Mouse (Mus musculus): ENCODE measurements around the gene Lrrc75b. TPM values are rescaled to one million over a fixed set of nuclear protein-coding genes. Genes with fewer than 3 reads are reported as not detected.

Lrrc75b gene
- polyA plus RNA-seq, 1 experiment from 2014 or later, result 1.2 TPM

GRCm38 (mm10) chr10:75516038-75516723, 43.9 kb downstream of the Lrrc75b start:
- H3K4me2 ChIP-seq (ENCODE audit: low read depth, low read length), result peak overlapping the region; percentile 88
- H3K9me3 ChIP-seq (replicated peaks; ENCODE audit: control insufficient read depth, low read length), result no peaks in the 10 kb centered on the region
- no peak for ATAC-seq (ENCODE audit: insufficient read depth, low FRiP score)
- H3K36me3 ChIP-seq (ENCODE audit: control insufficient read depth, insufficient read depth, low read length), result no peaks in the 10 kb centered on the region; the same call in 1 of the 2 replicates
- 20% methylated on average over 8 of the region's 8 CpGs for WGBS
- H3K4me3 ChIP-seq (replicated peaks; ENCODE audit: low read length), result peak overlapping the region; percentile 97
- H3K27me3 ChIP-seq (ENCODE audit: control insufficient read depth, insufficient read depth, low read length), result no peaks in the 10 kb centered on the region
- peak overlapping the region; percentile 94 for H3K27ac ChIP-seq (ENCODE audit: low read length)
- peaks cover 27% of the 10 kb centered on the region for H3K4me1 ChIP-seq (ENCODE audit: control insufficient read depth, insufficient read depth, low read length)
- peak overlapping the region; percentile 99 for H3K9ac ChIP-seq (ENCODE audit: low read length)

GRCm38 (mm10) chr10:75515216-75516037, 44.7 kb downstream of the Lrrc75b start:
- peak overlapping the region; percentile 97 for H3K4me3 ChIP-seq (replicated peaks; ENCODE audit: low read length)
- WGBS, result 76% methylated on average over 4 of the region's 4 CpGs
- no peaks in the 10 kb centered on the region for H3K27me3 ChIP-seq (ENCODE audit: control insufficient read depth, insufficient read depth, low read length)
- H3K4me1 ChIP-seq (ENCODE audit: control insufficient read depth, insufficient read depth, low read length), result peaks cover 27% of the 10 kb centered on the region
- H3K9ac ChIP-seq (ENCODE audit: low read length), result peak overlapping the region; percentile 99; the same call in 1 of the 2 replicates
- H3K27ac ChIP-seq (ENCODE audit: low read length), result peak overlapping the region; percentile 18; the same call in 1 of the 2 replicates
- H3K9me3 ChIP-seq (replicated peaks; ENCODE audit: control insufficient read depth, low read length), result no peaks in the 10 kb centered on the region
- peak overlapping the region; percentile 88 for H3K4me2 ChIP-seq (ENCODE audit: low read depth, low read length)
- no peak for ATAC-seq (ENCODE audit: insufficient read depth, low FRiP score)
- peaks cover 7% of the 10 kb centered on the region; the same call in 1 of the 2 replicates for H3K36me3 ChIP-seq (ENCODE audit: control insufficient read depth, insufficient read depth, low read length)

- H3K27me3 ChIP-seq (ENCODE audit: control insufficient read depth, insufficient read depth, low read length), result no peaks in the 10 kb centered on the region
- H3K4me3 ChIP-seq (replicated peaks; ENCODE audit: low read length), result no peak overlapping the region
- no peak overlapping the region for H3K27ac ChIP-seq (ENCODE audit: low read length)
- peaks cover 17% of the 10 kb centered on the region for H3K36me3 ChIP-seq (ENCODE audit: control insufficient read depth, insufficient read depth, low read length)
- ATAC-seq (ENCODE audit: insufficient read depth, low FRiP score), result no peak
- H3K4me2 ChIP-seq (ENCODE audit: low read depth, low read length), result no peak overlapping the region
- no peak overlapping the region for H3K9ac ChIP-seq (ENCODE audit: low read length)
- H3K4me1 ChIP-seq (ENCODE audit: control insufficient read depth, insufficient read depth, low read length), result peaks cover 24% of the 10 kb centered on the region
- no peaks in the 10 kb centered on the region for H3K9me3 ChIP-seq (replicated peaks; ENCODE audit: control insufficient read depth, low read length)
- 67% methylated on average over 7 of the region's 7 CpGs for WGBS
These were observed 45.8 kb downstream of the Lrrc75b start for GRCm38 (mm10) chr10:75514361-75514760.

- H3K4me2 ChIP-seq (ENCODE audit: low read depth, low read length), result no peak overlapping the region
- H3K9ac ChIP-seq (ENCODE audit: low read length), result no peak overlapping the region
- H3K9me3 ChIP-seq (replicated peaks; ENCODE audit: control insufficient read depth, low read length), result no peaks in the 10 kb centered on the region
- H3K27me3 ChIP-seq (ENCODE audit: control insufficient read depth, insufficient read depth, low read length), result no peaks in the 10 kb centered on the region
- no peak for ATAC-seq (ENCODE audit: insufficient read depth, low FRiP score)
- H3K4me3 ChIP-seq (replicated peaks; ENCODE audit: low read length), result no peak overlapping the region
- 86% methylated on average over 8 of the region's 8 CpGs for WGBS
- no peak overlapping the region for H3K27ac ChIP-seq (ENCODE audit: low read length)
- peaks cover 15% of the 10 kb centered on the region for H3K4me1 ChIP-seq (ENCODE audit: control insufficient read depth, insufficient read depth, low read length)
- H3K36me3 ChIP-seq (ENCODE audit: control insufficient read depth, insufficient read depth, low read length), result peaks cover 23% of the 10 kb centered on the region
These were observed 46.6 kb downstream of the Lrrc75b start for GRCm38 (mm10) chr10:75513306-75514067.

GRCm38 (mm10) chr10:75512796-75513195, 47.3 kb downstream of the Lrrc75b start:
- Histone ChIP-seq H3K27me3 (ENCODE audit: control insufficient read depth, insufficient read depth, low read length) (no peaks in the 10 kb centered on the region), H3K27ac (ENCODE audit: low read length) (no peak overlapping the region), H3K9me3 (replicated peaks; ENCODE audit: control insufficient read depth, low read length) (no peaks in the 10 kb centered on the region), H3K9ac (ENCODE audit: low read length) (no peak overlapping the region), H3K4me1 (ENCODE audit: control insufficient read depth, insufficient read depth, low read length) (peaks cover 14% of the 10 kb centered on the region), H3K4me2 (ENCODE audit: low read depth, low read length) (no peak overlapping the region), H3K4me3 (replicated peaks; ENCODE audit: low read length) (no peak overlapping the region), H3K36me3 (ENCODE audit: control insufficient read depth, insufficient read depth, low read length) (peaks cover 29% of the 10 kb centered on the region)
- 86% methylated on average over 7 of the region's 7 CpGs for WGBS
- no peak for ATAC-seq (ENCODE audit: insufficient read depth, low FRiP score)

GRCm38 (mm10) chr10:75511897-75512296, 48.2 kb downstream of the Lrrc75b start:
- Histone ChIP-seq H3K4me2 (ENCODE audit: low read depth, low read length) (no peak overlapping the region), H3K36me3 (ENCODE audit: control insufficient read depth, insufficient read depth, low read length) (peaks cover 30% of the 10 kb centered on the region), H3K4me3 (replicated peaks; ENCODE audit: low read length) (no peak overlapping the region), H3K9me3 (replicated peaks; ENCODE audit: control insufficient read depth, low read length) (no peaks in the 10 kb centered on the region), H3K9ac (ENCODE audit: low read length) (no peak overlapping the region), H3K4me1 (ENCODE audit: control insufficient read depth, insufficient read depth, low read length) (peaks cover 14% of the 10 kb centered on the region), H3K27me3 (ENCODE audit: control insufficient read depth, insufficient read depth, low read length) (no peaks in the 10 kb centered on the region), H3K27ac (ENCODE audit: low read length) (no peak overlapping the region)
- no peak for ATAC-seq (ENCODE audit: insufficient read depth, low FRiP score)
- WGBS, result 92% methylated on average over 7 of the region's 7 CpGs

GRCm38 (mm10) chr10:75511060-75511459, 49.1 kb downstream of the Lrrc75b start:
- Histone ChIP-seq H3K36me3 (ENCODE audit: control insufficient read depth, insufficient read depth, low read length) (peaks cover 30% of the 10 kb centered on the region), H3K27ac (ENCODE audit: low read length) (no peak overlapping the region), H3K4me3 (replicated peaks; ENCODE audit: low read length) (no peak overlapping the region), H3K4me2 (ENCODE audit: low read depth, low read length) (no peak overlapping the region), H3K4me1 (ENCODE audit: control insufficient read depth, insufficient read depth, low read length) (peaks cover 8% of the 10 kb centered on the region), H3K27me3 (ENCODE audit: control insufficient read depth, insufficient read depth, low read length) (no peaks in the 10 kb centered on the region), H3K9ac (ENCODE audit: low read length) (no peak overlapping the region), H3K9me3 (replicated peaks; ENCODE audit: control insufficient read depth, low read length) (no peaks in the 10 kb centered on the region)
- WGBS, result 86% methylated on average over 9 of the region's 9 CpGs
- ATAC-seq (ENCODE audit: insufficient read depth, low FRiP score), result no peak

GRCm38 (mm10) chr10:75510446-75510845, 49.7 kb downstream of the Lrrc75b start:
- Histone ChIP-seq H3K9me3 (replicated peaks; ENCODE audit: control insufficient read depth, low read length) (no peaks in the 10 kb centered on the region), H3K27ac (ENCODE audit: low read length) (no peak overlapping the region), H3K36me3 (ENCODE audit: control insufficient read depth, insufficient read depth, low read length) (peaks cover 30% of the 10 kb centered on the region), H3K4me3 (replicated peaks; ENCODE audit: low read length) (no peak overlapping the region), H3K27me3 (ENCODE audit: control insufficient read depth, insufficient read depth, low read length) (no peaks in the 10 kb centered on the region), H3K4me1 (ENCODE audit: control insufficient read depth, insufficient read depth, low read length) (peaks cover 1% of the 10 kb centered on the region; the same call in 1 of the 2 replicates), H3K4me2 (ENCODE audit: low read depth, low read length) (no peak overlapping the region), H3K9ac (ENCODE audit: low read length) (no peak overlapping the region)
- 90% methylated on average over 7 of the region's 7 CpGs for WGBS
- ATAC-seq (ENCODE audit: insufficient read depth, low FRiP score), result no peak
